Mouse (Mus musculus): Measurements from ENCODE around the gene Ecsit.

GRCm38 (mm10) chr9:22119543-22119942 lies 34.3 kb upstream of the Ecsit start:
- TF ChIP-seq POLR2A (IDR thresholded peaks at IDR 0.05; ENCODE audit: control insufficient read depth, extremely low read depth, insufficient read depth, low read length, poor library complexity) (no peak), CTCF (IDR thresholded peaks at IDR 0.05; ENCODE audit: borderline replicate concordance, control insufficient read depth, extremely low read depth, insufficient read depth, low read length, poor library complexity) (no peak)
